Mouse (Mus musculus) C2C12 (cell line): Measurements from ENCODE around the gene Tmem205.

ENCODE experiments used
- CEBPB ChIP-seq: IDR thresholded peaks from one replicate; pipeline ENCODE4 v1.6.1; 2011; ENCODE audit warnings: low read depth, mild to moderate bottlenecking, control low read depth, moderate library complexity
- CTCF ChIP-seq: IDR thresholded peaks from one replicate; pipeline ENCODE4 v1.5.1; 2011; ENCODE audit not compliant: control insufficient read depth, insufficient read depth, insufficient read length
- FOSL1 ChIP-seq: IDR thresholded peaks from one replicate; pipeline ENCODE4 v1.8.0; 2011; ENCODE audit warnings: mild to moderate bottlenecking, low read length; ENCODE audit not compliant: poor library complexity, insufficient read depth, severe bottlenecking
- MAX ChIP-seq: IDR thresholded peaks from one replicate; pipeline ENCODE4 v1.6.1; 2011; ENCODE audit warnings: mild to moderate bottlenecking, control low read depth
- MYOD1 ChIP-seq: IDR thresholded peaks from one replicate; pipeline ENCODE4 v1.6.1; 2011; ENCODE audit warnings: low read depth; ENCODE audit not compliant: control insufficient read depth, insufficient read length
- MYOG ChIP-seq: IDR thresholded peaks from one replicate; pipeline ENCODE4 v1.6.1; 2011; ENCODE audit not compliant: control insufficient read depth, insufficient read length; ENCODE audit errors: extremely low read depth
- USF1 ChIP-seq: IDR thresholded peaks from one replicate; pipeline ENCODE4 v1.6.1; 2011; ENCODE audit warnings: low read depth, mild to moderate bottlenecking, control low read depth, moderate library complexity

GRCm38 (mm10) chr9:21923490-21924098 is 3.8 kb downstream of the Tmem205 start:
- TF ChIP-seq CTCF (no peak), MAX (no peak), USF1 (no peak), MYOG (no peak), MYOD1 (no peak), FOSL1 (no peak), CEBPB (no peak)
